18 mouse cellular contexts compared by ENCODE assay signal in genomic region chr1:92143331-92143895, GRCm38 (mm10). TPM values are rescaled to one million over a fixed set of nuclear protein-coding genes. Genes with fewer than 3 reads are reported as not detected.
DNase-seq lines count a peak whose midpoint lies in the region; ATAC-seq and TF ChIP-seq lines count a peak whose summit lies in the region.
"Had no signal": no experiment of that assay in that cellular context is flagged by ENCODE, and none has a peak within 500 bp of the region (broad histone marks: within the 10 kb centered on the region; RNA-seq: fewer than 3 reads in every experiment).

No protein-coding gene starts in this region.

- TF ChIP-seq CTCF in heart, adult 2 months (IDR thresholded peaks at IDR 0.05): no peak

- H3K9me3 ChIP-seq in forebrain, embryonic 16.5 days (ENCODE audit: control insufficient read depth, low read length): no peaks in the 10 kb centered on the region
- H3K9me3 ChIP-seq: limb, embryonic 10.5 days; liver, embryonic 15.5 days; stomach, embryonic 15.5 days had no signal

- TF ChIP-seq EP300 in heart, adult 2 months (IDR thresholded peaks at IDR 0.05; ENCODE audit: insufficient read depth, low read depth, low read length): no peak

- no peak for TF ChIP-seq POLR2A in heart, adult 2 months (IDR thresholded peaks at IDR 0.05; ENCODE audit: insufficient read depth, low read depth, low read length)

- ATAC-seq in frontal cortex, adult (ENCODE audit: low TSS enrichment): peak; percentile 78
- ATAC-seq in forebrain, embryonic 16.5 days: peak; percentile 65; the same call in 1 of the 2 replicates
- no peak for ATAC-seq in CD4-positive, CD25-positive, alpha-beta regulatory T cell, adult 4 months
- ATAC-seq: intestine, embryonic 16.5 days; Patski had no signal

- H3K27me3 ChIP-seq in forebrain, embryonic 16.5 days (replicated peaks; ENCODE audit: control insufficient read depth, insufficient read depth, low read length): no peaks in the 10 kb centered on the region
- H3K27me3 ChIP-seq in heart, adult 2 months (ENCODE audit: control insufficient read depth, insufficient read depth, low read length): no peaks in the 10 kb centered on the region
- H3K27me3 ChIP-seq: liver, embryonic 15.5 days; Patski; stomach, embryonic 15.5 days had no signal

- 0 out of 2 replicates have a peak, but pooled peaks cover 2% of the 10 kb centered on the region for H3K36me3 ChIP-seq in forebrain, embryonic 16.5 days (ENCODE audit: control insufficient read depth, insufficient read depth)
- no peaks in the 10 kb centered on the region; the same call in 1 of the 2 replicates for H3K36me3 ChIP-seq in heart, adult 2 months (ENCODE audit: control insufficient read depth, insufficient read depth, low read length)
- H3K36me3 ChIP-seq: liver, embryonic 15.5 days; stomach, embryonic 15.5 days had no signal

- H3K4me3 ChIP-seq in forebrain, embryonic 16.5 days (replicated peaks; ENCODE audit: low read length): no peak overlapping the region
- no peak overlapping the region for H3K4me3 ChIP-seq in heart, adult 2 months
- H3K4me3 ChIP-seq: limb, embryonic 10.5 days; liver, embryonic 15.5 days; stomach, embryonic 15.5 days had no signal

- no peak overlapping the region for H3K9ac ChIP-seq in forebrain, embryonic 16.5 days (replicated peaks; ENCODE audit: low read depth, low read length)
- H3K9ac ChIP-seq in heart, adult 2 months (ENCODE audit: low read depth, low read length): no peak overlapping the region
- H3K9ac ChIP-seq: liver, embryonic 15.5 days; stomach, embryonic 15.5 days had no signal

- no peak overlapping the region for H3K4me2 ChIP-seq in forebrain, embryonic 16.5 days (ENCODE audit: low read length)
- H3K4me2 ChIP-seq: liver, embryonic 15.5 days; stomach, embryonic 15.5 days had no signal

- intact Hi-C loops in heart, adult 2 months (cut with DNase I): no loop called here

- WGBS in forebrain, embryonic 16.5 days: 47% methylated on average over 6 of the region's 6 CpGs
- WGBS in heart, adult 2 months: 52% methylated on average over 6 of the region's 6 CpGs

- peaks cover 2% of the 10 kb centered on the region; the same call in 1 of the 2 replicates for H3K79me2 ChIP-seq in heart, adult 2 months (replicated peaks; ENCODE audit: control insufficient read depth, insufficient read depth, low read length)

- H3K27ac ChIP-seq in forebrain, embryonic 16.5 days (ENCODE audit: low read length): peak overlapping the region; percentile 50; the same call in 1 of the 2 replicates
- H3K27ac ChIP-seq in heart, adult 2 months: no peak overlapping the region
- H3K27ac ChIP-seq: liver, embryonic 15.5 days; stomach, embryonic 15.5 days had no signal

- DNase-seq in frontal cortex, postnatal 10 days (ENCODE audit: low spot score in 2 of 2): no peak
- peak; percentile 48 to 53 for DNase-seq in layer of hippocampus, adult 8-10 months (ENCODE audit: low spot score in 2 of 2)
- DNase-seq in right cerebral cortex, postnatal 14 days: peak; percentile 38
- no peak for DNase-seq in heart, adult 2 months
- DNase-seq: cerebellum, adult 11 months; embryo, embryonic 11 days; heart, adult 18-20 months; heart, postnatal 4 days; kidney, postnatal 10 days; lung, postnatal 4 days had no signal

- peaks cover 22% of the 10 kb centered on the region for H3K4me1 ChIP-seq in forebrain, embryonic 16.5 days (replicated peaks; ENCODE audit: control insufficient read depth, insufficient read depth, low read length)
- peaks cover 15% of the 10 kb centered on the region for H3K4me1 ChIP-seq in heart, adult 2 months (ENCODE audit: control insufficient read depth, insufficient read depth, low read length)
- H3K4me1 ChIP-seq: liver, embryonic 15.5 days had no signal

RNA-seq across cellular contexts. Expression of gene Hdac4, which starts 52.1 kb away (rescaled TPM):
- 31.3 and 32.8 TPM in 2 replicates for polyA plus RNA-seq in forebrain, embryonic 16.5 days (2015; fragmentation: Nextera tagmentation; extraction: Ambion mirVana)
- 100 to 1,000 TPM in 2 of 4 experiments, 10 to 100 TPM in 2; 79.8 to 118 (median 98.2) TPM for total RNA-seq in layer of hippocampus, adult 8-10 months (2022)
- total RNA-seq in heart, adult 2 months (2021): 10 to 100 TPM; 41.3 to 45.1 TPM
- 15.6 and 20.7 TPM in 2 replicates for polyA plus RNA-seq in heart, adult 2 months (2012; rRNA removed)
- 10 to 100 TPM; 61.6 to 72.5 TPM for polyA plus RNA-seq in CD4-positive, CD25-positive, alpha-beta regulatory T cell, adult 4 months (2017; shearing (Covaris generic))

Comparison
In these comparisons a context has a peak if more than half of its experiments do, and no peak if none do; other contexts are left out.
1. DNase-seq: peak in layer of hippocampus, adult 8-10 months (2 of 2) and right cerebral cortex, postnatal 14 days (single experiment); none in frontal cortex, postnatal 10 days (0 of 2) and heart, adult 2 months (0 of 2).